Mouse (Mus musculus) heart, adult 10 weeks (tissue): ENCODE measurements around the gene Defb29. TPM values are rescaled to one million over a fixed set of nuclear protein-coding genes. Genes with fewer than 3 reads are reported as not detected.

Experiments
- polyA plus RNA-seq: library from polyadenylated mRNA; stranded (reverse); fragments of 350-450 nt; fragmentation: Illumina TruSeq; extraction: RNeasy Lipid Tissue Mini Kit (QIAGEN cat#74804); gene quantifications from one replicate; pipeline ENCODE4 v1.2.3, GENCODE M21; 2014; ENCODE audit warnings: low read depth, low replicate concordance

The Defb29 gene
- not detected for polyA plus RNA-seq

DNA sequence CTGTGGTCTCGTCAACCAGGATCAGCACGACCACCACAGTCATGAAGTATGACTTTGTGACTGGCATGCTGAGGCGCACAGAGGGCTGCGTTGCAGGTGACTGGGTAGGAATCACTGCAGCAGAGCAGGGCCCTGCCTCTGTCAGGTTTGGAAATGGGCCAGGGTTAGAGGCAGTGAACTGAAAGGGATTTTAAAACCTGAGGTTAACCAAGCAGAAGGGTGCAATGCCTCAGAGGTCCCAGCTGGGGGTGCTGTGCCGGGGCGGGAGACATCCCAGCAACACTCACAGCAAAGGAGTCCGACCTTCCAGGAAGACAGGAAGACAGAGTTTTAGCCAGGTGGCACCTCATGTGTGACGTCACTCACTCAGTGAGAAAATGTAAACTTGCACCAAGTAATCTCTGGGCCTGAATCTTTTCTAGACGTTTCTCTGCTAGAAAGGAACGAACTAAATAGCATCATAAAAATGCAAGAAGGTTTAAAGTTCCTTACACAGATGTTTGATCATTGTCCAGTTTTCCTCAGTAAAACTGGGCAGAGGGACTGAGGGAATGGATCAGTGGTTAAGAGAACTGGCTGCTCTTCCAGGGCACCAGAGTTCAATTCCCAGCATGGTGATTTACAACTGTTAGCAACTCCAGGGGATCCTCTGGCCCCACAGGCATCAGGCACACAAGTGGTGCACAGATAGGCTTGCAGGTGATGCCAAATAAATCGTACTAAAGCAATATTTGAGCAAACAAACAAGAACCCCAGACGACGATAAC is at the start of gene Defb29:
TSS of gene Defb29 (minus strand) at position 155 of the 767 bp plus-strand sequence.

DNA sequence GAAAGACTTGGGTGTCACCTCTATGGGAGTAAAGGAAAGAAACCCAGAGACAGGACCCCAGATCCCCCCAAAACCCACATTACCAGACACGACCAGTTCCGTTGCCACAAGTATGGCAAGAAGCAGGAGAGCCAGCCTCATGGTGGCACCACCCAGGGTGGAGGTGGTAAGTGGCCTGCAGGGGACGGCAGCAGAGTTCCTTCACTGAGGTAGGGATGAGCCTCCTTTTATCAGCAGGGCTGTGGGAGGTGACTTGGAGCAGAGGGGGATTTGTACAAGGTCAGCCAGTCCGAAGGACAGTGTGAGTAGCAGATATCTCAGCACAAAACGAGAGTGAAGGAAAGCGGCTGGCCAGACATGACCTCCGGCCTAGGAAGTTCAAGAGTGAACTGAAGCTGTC is 40.2 kb upstream of the Defb29 start, which contains the start of gene Defb19:
TSS of gene Defb19 (minus strand) at position 206 of the 400 bp plus-strand sequence.

DNA sequence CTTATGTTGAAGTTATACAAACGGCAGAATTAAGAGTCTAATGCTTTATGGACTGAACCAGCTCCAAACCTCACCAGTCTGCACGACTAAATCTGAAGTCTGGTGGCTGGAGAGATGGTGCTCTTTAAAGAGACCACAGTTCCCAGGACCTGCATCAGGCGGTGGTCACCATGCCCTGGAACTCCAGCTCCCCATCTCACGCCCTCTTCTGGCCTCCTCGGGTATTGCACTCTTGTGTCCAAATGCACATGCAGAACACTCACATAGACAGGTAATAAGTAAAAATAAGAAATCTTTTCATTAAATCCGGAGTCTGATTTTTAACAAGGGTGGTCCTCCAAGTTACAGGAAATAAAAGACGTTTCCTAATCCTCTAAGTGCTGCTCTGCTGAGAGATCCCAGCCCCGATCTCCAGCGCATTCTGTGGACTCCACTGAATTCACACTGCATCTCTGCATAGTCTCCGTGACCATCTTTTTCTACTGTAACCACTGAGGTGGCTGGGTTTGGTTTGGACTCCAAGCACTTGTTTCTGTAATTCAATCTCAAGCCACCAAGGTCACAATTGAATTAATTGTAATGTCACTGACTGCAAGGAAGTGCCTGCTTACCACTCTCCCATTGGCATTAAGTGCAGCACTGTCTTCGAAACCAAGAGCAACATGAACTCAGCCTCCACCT is 32.4 kb upstream of the Defb29 start, which contains the start of gene Defb21:
TSS of gene Defb21 (plus strand) at position 631 of the 681 bp plus-strand sequence.

DNA sequence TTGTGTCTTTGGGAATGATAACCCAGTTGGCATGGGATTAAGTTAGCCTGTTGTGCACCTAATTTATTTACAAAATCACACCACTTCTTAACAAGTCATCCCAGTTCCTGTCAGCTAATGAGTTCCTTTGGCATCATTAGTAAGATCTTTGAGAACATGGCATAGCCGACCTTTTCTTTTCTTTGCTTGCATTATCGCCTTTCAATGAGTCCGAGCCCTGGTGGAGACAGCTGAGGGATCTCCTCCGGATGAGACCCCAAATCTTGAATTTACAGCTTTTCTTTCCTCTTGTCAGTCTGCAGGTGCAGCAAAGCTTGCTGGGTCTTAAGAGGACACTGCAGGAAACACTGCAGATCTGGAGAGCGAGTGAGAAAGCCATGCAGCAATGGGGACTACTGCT is 29.1 kb upstream of the Defb29 start, which contains the start of gene Gm17416:
TSS of gene Gm17416 (plus strand) at position 301 of the 400 bp plus-strand sequence.

DNA sequence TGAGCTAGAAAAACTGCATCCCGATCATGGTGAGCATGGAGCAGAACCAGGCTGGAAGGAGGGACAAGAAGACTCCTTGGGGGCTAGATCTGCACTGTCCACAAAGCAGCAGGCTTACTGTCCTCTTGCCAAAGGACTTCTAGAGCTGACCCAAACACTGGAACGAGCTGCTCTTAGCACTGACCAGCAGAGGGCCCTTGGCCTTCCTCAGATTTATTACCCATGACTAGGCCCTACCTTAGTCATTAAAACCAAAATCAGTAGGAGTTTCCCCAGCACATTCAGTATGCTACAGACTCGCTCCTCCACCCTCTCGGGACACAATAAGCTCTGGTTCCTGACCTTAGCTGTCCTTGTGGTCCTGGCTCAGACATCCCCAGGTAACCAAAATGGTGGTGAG is 21.9 kb downstream of the Defb29 start, which contains the start of gene Defb28:
TSS of gene Defb28 (plus strand) at position 275 of the 400 bp plus-strand sequence.

DNA sequence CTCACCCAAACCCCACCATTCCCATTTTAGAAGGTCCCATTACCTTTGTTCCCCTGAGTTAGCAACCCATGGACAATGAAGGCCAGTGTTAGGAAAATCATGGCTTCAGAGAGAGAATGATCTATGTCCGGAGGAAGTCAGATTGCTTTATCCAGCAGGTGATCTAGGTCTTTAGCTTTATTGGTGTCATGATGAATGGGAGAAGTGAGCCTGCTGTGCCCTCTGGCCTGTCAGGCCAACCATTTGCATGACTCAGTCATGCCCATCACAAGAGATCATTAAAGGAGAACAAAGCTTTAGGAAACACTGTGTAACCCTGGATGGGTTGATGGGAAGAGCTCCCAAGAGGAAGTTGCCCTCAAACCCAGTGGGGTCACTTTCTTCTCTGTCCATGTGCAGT is 28.3 kb downstream of the Defb29 start, which contains the start of gene Defb26:
TSS of gene Defb26 (minus strand) at position 101 of the 400 bp plus-strand sequence.

DNA sequence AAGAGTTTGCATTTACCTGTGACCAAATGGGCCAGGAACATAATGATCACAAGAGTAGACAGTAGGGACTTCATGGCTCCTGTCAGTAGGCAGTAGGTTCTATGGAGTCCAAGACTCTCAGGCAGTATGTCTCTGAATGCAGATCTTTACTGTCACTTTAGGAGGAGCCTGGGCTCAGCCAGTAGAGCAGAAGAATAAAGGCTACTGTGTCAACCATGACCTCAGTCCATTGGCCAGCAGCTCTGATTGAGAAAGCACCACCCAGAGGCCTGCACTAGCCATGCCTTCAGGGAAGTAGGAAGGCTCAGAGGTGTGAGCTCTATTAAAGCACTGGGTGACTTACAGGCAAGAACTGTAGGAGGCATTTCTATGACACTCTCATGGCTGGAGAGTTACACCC is 49.9 kb downstream of the Defb29 start, which contains the start of gene Defb22:
TSS of gene Defb22 (minus strand) at position 101 of the 400 bp plus-strand sequence.

Other genes starting within 250 kb of the Defb29 start
- 38.6 TPM for gene Tbc1d20, start 246.3 kb downstream of the Defb29 start, polyA plus RNA-seq
- gene Rbck1, start 207.4 kb downstream of the Defb29 start, polyA plus RNA-seq = 50.8 TPM
- 1.8 TPM for gene Trib3, start 196.1 kb downstream of the Defb29 start, polyA plus RNA-seq
- not detected for gene Nrsn2, start 163.5 kb downstream of the Defb29 start, polyA plus RNA-seq
- 5.4 TPM for gene Sox12, start 142.0 kb downstream of the Defb29 start, polyA plus RNA-seq
- 4.6 TPM for gene Zcchc3, start 125.1 kb downstream of the Defb29 start, polyA plus RNA-seq
- 4.6 TPM for gene 6820408C15Rik, start 124.5 kb downstream of the Defb29 start, polyA plus RNA-seq
- gene Defb23, start 75.5 kb downstream of the Defb29 start, polyA plus RNA-seq = not detected
- gene Defb20, start 63.0 kb downstream of the Defb29 start, polyA plus RNA-seq = not detected
- not detected for gene Defb22, start 50.0 kb downstream of the Defb29 start, polyA plus RNA-seq
- not detected for gene Defb26, start 28.4 kb downstream of the Defb29 start, polyA plus RNA-seq
- gene Defb28, start 21.8 kb downstream of the Defb29 start, polyA plus RNA-seq = not detected
- not detected for gene Gm17416, start 29.2 kb upstream of the Defb29 start, polyA plus RNA-seq
- gene Defb21, start 32.6 kb upstream of the Defb29 start, polyA plus RNA-seq = not detected
- gene Defb19, start 40.2 kb upstream of the Defb29 start, polyA plus RNA-seq = not detected
- gene Defb45, start 59.3 kb upstream of the Defb29 start, polyA plus RNA-seq = not detected
- not detected for gene Defb36, start 64.2 kb upstream of the Defb29 start, polyA plus RNA-seq
- gene Defb25, start 83.0 kb upstream of the Defb29 start, polyA plus RNA-seq = not detected
- 7.0 TPM for gene Rem1, start 86.9 kb upstream of the Defb29 start, polyA plus RNA-seq
- 35.5 TPM for gene H13, start 129.4 kb upstream of the Defb29 start, polyA plus RNA-seq
- gene Mcts2, start 146.9 kb upstream of the Defb29 start, polyA plus RNA-seq = 16.7 TPM
- 95.2 TPM for gene Id1, start 196.2 kb upstream of the Defb29 start, polyA plus RNA-seq
- gene Cox4i2, start 214.1 kb upstream of the Defb29 start, polyA plus RNA-seq = 20.2 TPM